Mouse (Mus musculus) NIH3T3 (cell line): ENCODE data around the gene Gm11232.

Source experiments
- DNase-seq: peaks from one replicate; pipeline ENCODE4 v3.0.0-alpha.2; 2012; ENCODE audit warnings: low read depth

Gene Gm11232

DNA sequence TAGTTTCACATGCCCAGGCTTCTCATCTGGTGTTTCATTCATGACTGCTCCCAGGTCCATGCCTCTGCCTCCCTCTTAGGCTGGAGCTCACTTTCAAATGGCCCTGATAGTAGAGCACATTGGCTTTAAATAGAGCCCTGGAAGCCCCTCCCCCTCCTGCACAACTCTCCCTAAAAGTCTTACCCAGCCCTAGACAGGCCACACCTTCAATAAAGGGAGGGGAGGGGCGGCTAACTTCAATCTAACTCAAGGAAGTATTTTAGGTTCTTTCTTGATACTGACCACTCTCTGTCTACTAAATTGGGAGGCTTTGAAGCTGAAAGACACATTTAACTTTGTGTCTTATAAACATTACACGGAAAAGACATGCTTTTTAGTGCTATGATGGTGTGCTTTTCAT is at the start of gene Gm11232:
Gm11232 (minus strand) TSS at position 101 of the 400 bp plus-strand sequence.
- DNase-seq, result no peak

DNA sequence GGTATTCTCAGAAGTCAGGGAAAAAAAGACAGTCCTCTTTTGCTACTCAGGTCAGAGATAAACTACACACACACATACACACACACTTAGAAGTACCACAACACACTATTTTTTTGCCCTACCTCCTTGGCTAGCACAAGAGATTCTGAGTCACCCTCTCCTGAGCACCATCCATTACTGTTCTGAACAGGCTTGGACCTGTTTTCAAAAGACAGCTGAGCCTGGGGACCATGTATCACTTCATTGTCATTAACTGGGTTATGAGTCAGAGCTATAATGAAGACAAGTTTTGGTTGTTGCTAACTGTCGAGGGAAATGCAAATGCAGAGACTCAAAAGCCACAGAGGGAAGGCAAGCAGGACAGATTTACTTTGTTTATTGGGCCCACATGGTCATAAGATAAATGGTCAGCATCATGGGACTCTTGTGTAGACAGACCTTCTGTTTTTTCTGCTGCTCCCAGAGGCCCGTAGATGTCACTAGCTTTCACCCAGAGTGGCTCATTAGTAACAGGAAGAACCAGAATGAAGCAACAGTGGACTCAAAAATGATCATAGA is 48.3 kb upstream of the Gm11232 start:
- no peak for DNase-seq

DNA sequence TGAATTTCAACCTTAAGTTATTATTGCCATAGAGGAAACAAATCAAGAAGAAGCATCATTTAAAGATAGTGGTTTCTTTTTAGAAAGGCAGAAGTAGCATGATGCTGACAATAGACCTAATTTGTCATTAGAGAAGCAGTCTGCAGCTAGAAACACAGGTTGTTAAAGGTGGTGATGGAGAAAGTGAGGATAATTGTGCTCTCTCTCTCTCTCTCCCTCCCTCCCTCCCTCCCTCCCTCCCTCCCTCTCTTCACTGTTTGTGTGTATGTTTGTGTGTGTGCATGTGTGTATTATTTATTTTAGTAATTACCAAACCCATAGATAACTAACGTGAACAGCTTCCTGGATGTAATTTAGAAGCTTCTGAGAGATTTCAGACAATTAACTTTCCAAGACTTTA is 7.8 kb upstream of the Gm11232 start:
- DNase-seq, result no peak

DNA sequence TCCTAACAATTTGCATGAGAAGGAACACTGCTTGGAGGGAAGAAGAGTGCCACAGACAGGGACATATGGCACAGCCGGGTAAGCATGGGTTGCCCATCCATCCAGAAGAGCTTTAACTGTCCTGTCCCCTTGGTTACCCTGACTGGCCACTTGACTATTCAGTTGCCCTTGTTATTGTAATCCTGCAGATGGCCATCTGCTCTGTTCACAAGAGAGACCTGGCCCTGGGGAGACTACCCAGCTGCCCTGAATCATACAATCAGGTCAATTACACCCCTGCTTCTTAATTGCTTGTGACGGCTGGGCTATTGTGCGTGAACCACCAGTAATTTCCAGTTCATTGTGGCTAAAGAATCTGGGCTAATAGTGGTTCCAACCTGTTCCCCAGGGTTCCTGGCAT is 7.3 kb upstream of the Gm11232 start:
- DNase-seq, result no peak

DNA sequence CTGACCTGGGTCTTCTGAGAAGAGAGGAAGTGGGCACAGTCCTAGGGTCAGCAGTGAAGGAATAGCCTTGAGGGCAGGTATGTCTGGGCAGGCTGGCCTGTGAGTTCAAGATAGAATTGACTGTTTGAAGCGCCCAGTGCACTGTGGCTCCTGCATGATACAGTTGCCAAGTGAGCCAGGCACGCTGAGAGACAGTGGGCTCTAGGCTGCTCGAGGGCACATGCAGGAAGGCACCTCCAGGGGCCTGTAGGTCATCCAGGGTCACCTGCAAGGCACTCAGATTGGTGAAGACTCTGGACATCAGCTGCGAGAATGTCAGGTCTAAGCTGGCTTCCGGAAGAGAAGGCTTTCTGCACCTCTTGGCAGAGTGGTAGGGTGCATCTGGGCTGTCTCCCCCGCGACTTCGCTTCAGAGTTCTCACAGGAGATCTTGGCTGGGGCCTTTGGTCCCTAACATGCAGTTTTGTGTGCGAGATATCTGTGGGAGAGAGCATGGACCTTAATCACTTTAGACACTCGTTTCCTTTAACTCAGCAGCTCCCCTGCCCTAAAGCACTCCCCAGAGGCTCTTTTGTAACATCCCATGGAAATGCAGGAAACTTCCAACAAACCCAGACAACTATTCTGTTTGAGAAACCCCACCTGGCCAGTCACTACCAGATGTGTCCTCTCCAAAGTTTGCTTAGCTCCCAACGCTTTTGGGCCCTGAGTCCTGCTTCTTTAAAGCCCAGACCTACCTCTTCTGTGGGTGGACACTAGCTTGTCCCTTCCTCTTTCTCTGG is 1.1 kb downstream of the Gm11232 start:
- no peak for DNase-seq

DNA sequence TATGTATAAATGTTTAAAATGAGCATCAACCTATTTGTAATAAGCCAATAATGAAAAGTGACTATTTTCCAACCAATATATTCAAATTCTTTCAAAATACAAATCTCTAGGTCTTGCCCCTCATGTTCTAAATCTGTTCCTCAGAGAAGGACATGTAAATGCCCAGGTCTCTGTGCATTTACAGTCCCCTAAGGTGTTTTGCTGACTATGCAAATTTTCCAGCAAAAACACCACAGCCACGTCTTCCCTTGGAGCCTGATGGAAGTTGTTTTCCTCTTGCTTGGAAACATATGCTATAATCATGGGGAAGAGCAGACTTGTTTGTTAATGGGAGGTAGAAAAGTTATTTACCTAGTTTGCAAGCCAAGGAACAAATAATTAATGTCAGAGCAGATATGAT is 12.0 kb downstream of the Gm11232 start:
- no peak for DNase-seq

DNA sequence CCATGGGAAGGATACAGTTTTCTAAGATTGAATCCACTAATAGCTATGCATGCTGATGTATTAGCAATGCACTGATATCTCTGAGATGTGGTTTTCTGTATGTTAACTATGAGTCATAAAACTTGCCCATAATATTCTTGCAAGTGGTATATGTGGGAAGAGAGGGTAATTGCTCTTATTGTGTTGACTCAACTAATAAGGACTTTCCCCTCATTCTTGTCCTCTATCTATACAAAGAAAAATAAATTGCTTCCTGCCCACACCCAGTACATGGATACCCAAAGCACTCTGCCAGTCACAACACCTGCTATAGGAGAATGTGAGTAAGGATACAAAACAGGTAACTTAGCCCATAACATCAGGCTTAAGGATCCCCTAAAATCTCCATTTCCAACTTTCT is 21.2 kb downstream of the Gm11232 start:
- DNase-seq, result no peak

DNA sequence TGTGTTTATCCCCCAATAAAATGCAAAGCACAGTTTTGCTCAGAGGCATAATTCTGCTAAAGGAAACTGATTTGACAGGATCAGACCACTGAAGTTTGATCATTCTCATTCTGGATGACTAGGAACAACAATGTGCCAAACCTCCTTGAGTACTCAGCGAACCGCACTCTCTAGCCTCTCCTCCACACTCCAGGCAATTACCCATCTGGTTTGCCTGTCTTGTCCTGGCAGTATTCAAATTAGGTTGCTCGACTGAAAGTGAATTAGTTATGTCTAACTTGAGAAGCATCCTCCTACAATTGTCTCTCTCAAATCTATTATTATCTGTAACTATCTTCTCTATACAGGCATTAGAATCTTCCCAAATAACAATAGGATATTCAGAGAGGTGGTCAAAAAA is 22.5 kb downstream of the Gm11232 start:
- no peak for DNase-seq

DNA sequence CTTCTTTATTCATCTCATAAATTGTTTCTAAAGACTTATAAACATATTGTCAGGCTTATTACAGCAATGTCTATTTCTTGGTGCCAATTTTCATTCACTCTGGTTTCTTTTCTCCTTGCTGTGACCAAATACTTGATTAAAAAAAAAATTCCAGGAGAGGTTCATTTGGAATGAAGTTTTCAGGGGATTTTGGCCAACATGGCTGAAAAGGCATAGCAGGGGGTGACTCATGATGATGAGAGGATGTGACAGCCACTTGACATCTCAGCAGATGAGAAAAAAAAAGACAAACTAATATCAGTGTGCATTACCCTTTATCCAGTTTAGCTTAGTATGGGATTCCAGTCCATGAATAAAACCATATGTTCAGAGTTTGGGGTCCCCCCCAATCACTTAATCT is 28.4 kb downstream of the Gm11232 start:
- DNase-seq, result no peak

DNA sequence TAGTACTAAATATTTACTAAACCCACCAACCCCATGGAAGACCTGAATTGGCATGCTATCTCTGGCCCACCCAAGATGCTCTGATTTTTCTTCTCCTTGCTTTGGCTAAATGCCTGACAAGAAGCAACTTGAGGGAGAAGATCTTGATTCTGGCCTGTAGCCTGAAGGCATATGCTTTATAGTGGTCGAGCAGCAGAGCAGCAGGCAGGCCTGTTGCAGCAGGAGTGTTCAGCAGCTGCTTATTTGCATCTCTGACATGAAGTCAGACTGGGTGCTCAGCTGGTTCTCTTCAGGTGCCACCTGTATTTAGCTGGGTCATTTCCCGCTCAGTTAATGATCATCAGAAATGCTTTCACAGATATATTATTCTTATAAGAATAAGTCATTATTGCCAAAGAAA is 30.2 kb downstream of the Gm11232 start:
- no peak for DNase-seq

DNA sequence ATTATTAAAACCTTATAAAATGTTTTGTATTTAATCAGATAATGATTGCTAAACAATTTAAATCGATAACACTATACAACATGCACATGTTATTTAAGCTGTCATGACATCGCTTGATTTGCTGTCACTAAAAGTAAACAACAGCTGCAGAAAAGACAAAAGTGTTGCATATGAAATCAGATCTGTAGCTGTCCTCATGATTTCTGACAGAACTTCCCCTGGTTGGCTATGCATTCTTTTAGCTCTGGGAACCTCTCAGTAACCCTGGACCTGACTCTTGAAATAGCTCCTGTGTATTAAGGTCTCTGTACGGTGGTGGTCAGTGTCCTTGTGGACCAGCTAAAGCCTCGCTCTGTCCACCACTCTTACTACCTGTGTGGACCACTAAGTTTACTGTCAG is 30.7 kb downstream of the Gm11232 start:
- no peak for DNase-seq

DNA sequence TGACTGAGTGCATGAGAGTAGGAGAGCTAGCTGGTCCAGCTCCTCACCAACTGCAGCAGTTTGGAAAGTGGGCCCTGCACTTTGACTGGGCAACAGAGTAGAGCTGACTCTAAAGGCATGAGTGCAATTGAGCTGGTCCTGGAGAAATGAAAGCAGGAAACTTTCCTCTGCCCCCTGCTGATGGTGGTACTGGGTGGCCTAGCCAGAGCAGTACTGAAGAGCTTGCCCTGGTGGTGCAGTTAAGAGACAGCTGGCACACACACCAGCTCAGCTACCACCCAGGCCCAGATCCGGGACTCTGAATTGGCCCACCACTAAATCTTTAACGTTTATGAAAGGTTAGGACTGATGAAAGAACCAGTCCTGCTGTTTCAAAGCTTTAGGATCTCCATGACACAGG is 31.9 kb downstream of the Gm11232 start:
- no peak for DNase-seq
